Mouse (Mus musculus) forebrain, embryonic 16.5 days (tissue): Measurements from ENCODE around the gene Hist1h2ab. TPM values are rescaled to one million over a fixed set of nuclear protein-coding genes. Genes with fewer than 3 reads are reported as not detected.
"Not testable (repeated sequence)": the region's sequence is repeated elsewhere in the genome, so short reads cannot be mapped to it uniquely, and the experiment has no call there.

Experiments used
- ATAC-seq: fragments of 200-750 bp; cut with Nextera tagmentation; 2 replicates; pipeline ENCODE4 v1.8.0; 2017; ENCODE audit warnings: mild to moderate bottlenecking, moderate library complexity
- H3K27ac ChIP-seq: fragments of 300-500 bp; sonication (generic); 2 replicates; pipeline ENCODE4 v1.5.1; 2014; ENCODE audit warnings: low read length, control low read depth
- H3K27me3 ChIP-seq: fragments of 300-500 bp; sonication (generic); replicated peaks from 2 replicates; pipeline ENCODE4 v1.6.1; 2014; ENCODE audit warnings: low read length; ENCODE audit not compliant: control insufficient read depth, insufficient read depth
- H3K36me3 ChIP-seq: fragments of 300-500 bp; sonication (generic); 2 replicates; pipeline ENCODE4 v1.6.1; 2014; ENCODE audit not compliant: control insufficient read depth, insufficient read depth
- H3K4me1 ChIP-seq: fragments of 300-500 bp; sonication (generic); replicated peaks from 2 replicates; pipeline ENCODE4 v1.6.1; 2014; ENCODE audit warnings: low read length; ENCODE audit not compliant: control insufficient read depth, insufficient read depth
- H3K4me2 ChIP-seq: fragments of 300-500 bp; sonication (generic); 2 replicates; pipeline ENCODE4 v1.6.1; 2014; ENCODE audit warnings: mild to moderate bottlenecking, low read length, control low read depth
- H3K4me3 ChIP-seq: fragments of 300-500 bp; sonication (generic); replicated peaks from 2 replicates; pipeline ENCODE4 v1.5.1; 2014; ENCODE audit warnings: mild to moderate bottlenecking, low read length, control low read depth
- H3K9ac ChIP-seq: fragments of 300-500 bp; sonication (generic); replicated peaks from 2 replicates; pipeline ENCODE4 v1.6.1; 2014; ENCODE audit warnings: low read depth, low read length, control low read depth
- H3K9me3 ChIP-seq: fragments of 300-500 bp; sonication (generic); 2 replicates; pipeline ENCODE4 v1.6.1; 2016; ENCODE audit warnings: low read length; ENCODE audit not compliant: control insufficient read depth
- WGBS: fragments of 180-500 bp; shearing (Covaris S2); extraction: QIAGEN DNeasy Blood & Tissue Kit; methylation state at CpG from one replicate; pipeline ENCODE4 v1.1.7; 2014; 5-methylcytosine and 5-hydroxymethylcytosine counted together
- polyA plus RNA-seq: library from polyadenylated mRNA; unstranded; fragments of >200 nt; fragmentation: Nextera tagmentation; extraction: Ambion mirVana; gene quantifications from 2 replicates; pipeline ENCODE4 v1.2.1, GENCODE M21; 2015

Gene Hist1h2ab
- polyA plus RNA-seq, 1 experiment from 2014 or later, result 14.5 TPM

GRCm38 (mm10) chr13:23716261-23717042 is 34.5 kb upstream of the Hist1h2ab start:
- no peaks in the 10 kb centered on the region for H3K9me3 ChIP-seq
- 87% methylated on average over 5 of the region's 5 CpGs for WGBS

DNA sequence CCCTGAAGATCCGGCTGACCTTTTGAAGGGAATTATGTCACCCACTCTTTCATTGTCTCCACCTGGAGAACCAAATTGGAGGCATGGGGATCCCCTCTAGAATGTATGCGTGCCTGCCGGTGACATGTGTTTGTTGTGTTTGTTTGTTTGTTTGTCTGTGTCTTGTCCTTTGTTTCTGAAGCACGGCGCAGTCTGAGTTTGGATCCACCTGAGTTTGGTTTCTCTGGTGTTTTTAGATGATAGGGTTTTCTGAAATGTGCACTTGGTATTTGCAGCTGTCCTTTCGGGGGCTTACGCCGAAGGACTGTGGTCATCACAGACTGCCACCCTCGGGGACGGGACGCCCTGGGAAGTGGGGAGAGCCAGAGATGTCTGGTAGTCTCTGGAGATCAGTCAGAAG is 33.8 kb upstream of the Hist1h2ab start:
- Histone ChIP-seq H3K27ac (no peak overlapping the region), H3K4me2 (no peak overlapping the region), H3K4me3 (no peak overlapping the region), H3K4me1 (no peaks in the 10 kb centered on the region), H3K9ac (no peak overlapping the region), H3K27me3 (no peaks in the 10 kb centered on the region), H3K36me3 (no peaks in the 10 kb centered on the region), H3K9me3 (no peaks in the 10 kb centered on the region)
- ATAC-seq, result no peak
- WGBS, result 63% methylated on average over 11 of the region's 11 CpGs

More at GRCm38 (mm10) chr13:23716261-23717042, 34.5 kb upstream of the Hist1h2ab start:
- Histone ChIP-seq H3K4me2 (no peak overlapping the region), H3K36me3 (no peaks in the 10 kb centered on the region), H3K4me3 (no peak overlapping the region), H3K4me1 (no peaks in the 10 kb centered on the region), H3K27ac (no peak overlapping the region), H3K9ac (no peak overlapping the region), H3K27me3 (no peaks in the 10 kb centered on the region)
- no peak for ATAC-seq

DNA sequence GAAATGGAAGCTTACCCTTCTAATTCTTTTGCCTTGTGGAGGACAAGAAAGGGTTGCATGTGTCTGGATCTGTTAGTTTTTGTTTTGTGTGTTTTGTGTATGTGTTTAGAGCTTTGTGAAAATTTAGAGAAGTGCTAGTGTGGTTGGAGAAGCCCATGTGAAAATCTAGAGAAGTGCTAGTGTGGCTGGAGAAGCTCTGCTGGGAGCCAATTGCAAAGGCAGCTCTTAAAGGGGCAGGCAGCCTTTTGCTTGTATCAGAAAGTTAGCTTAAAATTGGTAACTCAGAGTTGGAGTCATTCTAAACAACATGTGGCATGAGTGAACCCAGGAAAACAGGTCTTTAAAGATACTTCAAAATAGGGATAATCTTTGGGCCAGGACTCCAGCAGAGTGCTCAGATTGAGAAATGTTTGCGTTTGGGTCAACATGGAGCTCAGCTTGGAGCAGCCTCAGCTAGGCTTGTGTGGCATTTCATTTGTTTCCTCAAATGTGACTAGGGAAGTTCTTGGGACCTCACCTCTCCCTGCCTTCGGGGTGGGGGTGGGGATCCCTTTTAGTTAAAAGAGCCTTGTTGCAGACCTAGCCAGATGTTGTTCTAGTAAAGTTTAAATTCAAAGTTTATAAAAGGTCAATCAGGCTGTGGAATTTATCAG is 33.2 kb upstream of the Hist1h2ab start:
- not testable (repeated sequence) for H3K27ac ChIP-seq, H3K36me3 ChIP-seq, H3K4me1 ChIP-seq, ATAC-seq, H3K9me3 ChIP-seq, H3K9ac ChIP-seq, H3K27me3 ChIP-seq, H3K4me3 ChIP-seq, H3K4me2 ChIP-seq
- 15% methylated on average over 2 of the region's 2 CpGs for WGBS

DNA sequence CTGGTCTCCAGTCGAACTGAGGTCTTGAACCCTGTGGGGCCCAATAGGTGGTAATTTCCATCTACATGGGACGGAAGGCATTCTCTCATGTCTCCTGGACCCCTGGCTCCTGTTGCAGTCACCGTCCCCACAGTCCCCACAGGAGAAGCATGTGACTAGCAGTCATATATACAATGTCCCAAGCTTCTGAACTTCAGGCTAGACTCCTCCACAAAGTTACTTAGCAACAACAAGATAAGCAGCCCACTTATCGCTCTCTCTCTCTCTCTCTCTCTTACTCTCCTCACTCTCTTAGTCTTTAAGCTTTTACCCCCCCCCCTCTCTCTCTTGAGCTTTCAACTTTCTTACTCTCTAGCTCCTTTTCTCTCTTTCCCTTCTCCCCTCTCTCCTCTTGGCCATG is 26.7 kb upstream of the Hist1h2ab start:
- H3K9ac ChIP-seq, result no peak overlapping the region
- no peaks in the 10 kb centered on the region for H3K4me1 ChIP-seq
- H3K27ac ChIP-seq, result no peak overlapping the region
- no peak for ATAC-seq
- H3K4me3 ChIP-seq, result no peak overlapping the region
- no peaks in the 10 kb centered on the region for H3K27me3 ChIP-seq
- H3K4me2 ChIP-seq, result no peak overlapping the region
- H3K36me3 ChIP-seq, result no peaks in the 10 kb centered on the region
- no peaks in the 10 kb centered on the region for H3K9me3 ChIP-seq
- WGBS, result 91% methylated on average over 4 of the region's 4 CpGs

- Histone ChIP-seq H3K9me3 (no peaks in the 10 kb centered on the region), H3K4me1 (no peaks in the 10 kb centered on the region), H3K36me3 (no peaks in the 10 kb centered on the region), H3K4me3 (no peak overlapping the region), H3K27me3 (no peaks in the 10 kb centered on the region), H3K4me2 (no peak overlapping the region), H3K9ac (no peak overlapping the region), H3K27ac (no peak overlapping the region)
- no CpG with 5 or more reads among the region's 1 CpGs for WGBS
- no peak for ATAC-seq
Measured at GRCm38 (mm10) chr13:23725213-23725612, 25.7 kb upstream of the Hist1h2ab start.

- no peak for ATAC-seq
- H3K4me1 ChIP-seq, result no peaks in the 10 kb centered on the region
- H3K27ac ChIP-seq, result no peak overlapping the region
- H3K36me3 ChIP-seq, result no peaks in the 10 kb centered on the region
- no peak overlapping the region for H3K4me2 ChIP-seq
- H3K9ac ChIP-seq, result no peak overlapping the region
- no peak overlapping the region for H3K4me3 ChIP-seq
- H3K9me3 ChIP-seq, result no peaks in the 10 kb centered on the region
- H3K27me3 ChIP-seq, result no peaks in the 10 kb centered on the region
- 91% methylated on average over 18 of the region's 18 CpGs for WGBS
Measured at GRCm38 (mm10) chr13:23728472-23729191, 22.3 kb upstream of the Hist1h2ab start.

- no peak for ATAC-seq
- WGBS, result 90% methylated on average over 9 of the region's 9 CpGs
Measured at GRCm38 (mm10) chr13:23729192-23729525, 21.8 kb upstream of the Hist1h2ab start.

GRCm38 (mm10) chr13:23729706-23730105 is 21.2 kb upstream of the Hist1h2ab start:
- Histone ChIP-seq H3K9ac (no peak overlapping the region), H3K4me3 (no peak overlapping the region), H3K27me3 (no peaks in the 10 kb centered on the region), H3K36me3 (no peaks in the 10 kb centered on the region), H3K4me1 (no peaks in the 10 kb centered on the region), H3K4me2 (no peak overlapping the region), H3K27ac (no peak overlapping the region), H3K9me3 (no peaks in the 10 kb centered on the region)
- ATAC-seq, result no peak
- WGBS, result 93% methylated on average over 5 of the region's 5 CpGs

More at GRCm38 (mm10) chr13:23729192-23729525, 21.8 kb upstream of the Hist1h2ab start:
- Histone ChIP-seq H3K9ac (no peak overlapping the region), H3K36me3 (no peaks in the 10 kb centered on the region), H3K9me3 (no peaks in the 10 kb centered on the region), H3K27ac (no peak overlapping the region), H3K4me3 (no peak overlapping the region), H3K4me1 (no peaks in the 10 kb centered on the region), H3K27me3 (no peaks in the 10 kb centered on the region), H3K4me2 (no peak overlapping the region)

DNA sequence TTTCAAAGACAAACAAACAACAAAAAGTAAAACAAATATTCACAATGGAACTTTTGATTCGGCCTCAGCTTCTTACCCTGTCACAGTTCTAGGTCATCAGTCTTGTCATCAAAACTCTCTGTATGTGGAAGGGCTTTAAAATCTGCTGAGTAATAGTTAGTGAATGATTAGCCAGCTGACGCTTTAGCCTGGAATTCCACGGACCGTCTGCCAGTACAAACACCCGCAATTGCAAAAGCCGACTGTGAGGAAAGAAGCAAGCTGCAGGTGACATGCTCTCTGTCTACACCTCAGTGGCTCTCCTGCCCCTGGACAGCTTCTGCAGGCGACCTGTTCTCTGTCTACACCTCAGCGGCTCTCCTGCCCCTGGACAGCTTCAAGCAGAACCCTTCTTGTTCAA is 20.4 kb upstream of the Hist1h2ab start:
- ATAC-seq, result no peak
- Histone ChIP-seq H3K36me3 (no peaks in the 10 kb centered on the region), H3K4me3 (no peak overlapping the region), H3K27me3 (no peaks in the 10 kb centered on the region), H3K4me2 (no peak overlapping the region), H3K9ac (no peak overlapping the region), H3K4me1 (no peaks in the 10 kb centered on the region), H3K27ac (no peak overlapping the region), H3K9me3 (no peaks in the 10 kb centered on the region)
- 55% methylated on average over 8 of the region's 8 CpGs for WGBS
